Mouse (Mus musculus) stomach, postnatal 0 days (tissue): ENCODE results near the gene Slc25a33. TPM values are rescaled to one million over a fixed set of nuclear protein-coding genes. Genes with fewer than 3 reads are reported as not detected.

Experiments used
- ATAC-seq: fragments of 200-750 bp; cut with Nextera tagmentation; 2 replicates; pipeline ENCODE4 v1.8.0; 2017; ENCODE audit not compliant: low FRiP score, low TSS enrichment
- DNase-seq: peaks from one replicate; pipeline ENCODE4 v3.0.0-alpha.2; 2016; ENCODE audit warnings: low spot score
- H3K27ac ChIP-seq: fragments of 300-500 bp; sonication (generic); replicated peaks from 2 replicates; pipeline ENCODE4 v1.5.1; 2014; ENCODE audit warnings: mild to moderate bottlenecking, control low read depth
- H3K27me3 ChIP-seq: fragments of 300-500 bp; sonication (generic); 2 replicates; pipeline ENCODE4 v1.6.1; 2014; ENCODE audit warnings: low read length; ENCODE audit not compliant: control insufficient read depth, insufficient read depth
- H3K36me3 ChIP-seq: fragments of 300-500 bp; sonication (generic); 2 replicates; pipeline ENCODE4 v1.6.1; 2014; ENCODE audit warnings: low read length, mixed read lengths; ENCODE audit not compliant: control insufficient read depth, insufficient read depth
- H3K4me1 ChIP-seq: fragments of 300-500 bp; sonication (generic); replicated peaks from 2 replicates; pipeline ENCODE4 v1.6.1; 2014; ENCODE audit warnings: antibody characterized with exemption; ENCODE audit not compliant: control insufficient read depth, insufficient read depth
- H3K4me2 ChIP-seq: fragments of 300-500 bp; sonication (generic); replicated peaks from 2 replicates; pipeline ENCODE4 v1.6.1; 2014; ENCODE audit warnings: low read depth, mild to moderate bottlenecking, control low read depth, moderate library complexity
- H3K4me3 ChIP-seq: fragments of 300-500 bp; sonication (generic); 2 replicates; pipeline ENCODE4 v1.5.1; 2014; ENCODE audit warnings: low read depth, low read length, control low read depth
- H3K9ac ChIP-seq: fragments of 300-500 bp; sonication (generic); 2 replicates; pipeline ENCODE4 v1.6.1; 2014; ENCODE audit warnings: mild to moderate bottlenecking, low read length, control low read depth, mixed read lengths
- H3K9me3 ChIP-seq: fragments of 300-500 bp; sonication (generic); 2 replicates; pipeline ENCODE4 v1.6.1; 2016; ENCODE audit warnings: low read length; ENCODE audit not compliant: control insufficient read depth
- CTCF ChIP-seq: IDR thresholded peaks from 2 replicates; pipeline ENCODE4 v1.5.1; 2016; ENCODE audit warnings: antibody characterized with exemption, low read depth, mild to moderate bottlenecking, moderate library complexity
- EP300 ChIP-seq: optimal IDR thresholded peaks from 2 replicates; pipeline ENCODE3; 2016; ENCODE audit warnings: antibody characterized with exemption
- WGBS: fragments of 180-500 bp; shearing (Covaris S2); extraction: QIAGEN DNeasy Blood & Tissue Kit; methylation state at CpG from one replicate; pipeline ENCODE4 v1.1.7; 2014; 5-methylcytosine and 5-hydroxymethylcytosine counted together
- polyA plus RNA-seq: library from polyadenylated mRNA; unstranded; fragments of >200 nt; fragmentation: Nextera tagmentation; extraction: Ambion mirVana; gene quantifications from 2 replicates; pipeline ENCODE4 v1.2.1, GENCODE M21; 2015

Slc25a33 gene
- polyA plus RNA-seq, 1 experiment from 2014 or later, result 21.7 TPM

DNA sequence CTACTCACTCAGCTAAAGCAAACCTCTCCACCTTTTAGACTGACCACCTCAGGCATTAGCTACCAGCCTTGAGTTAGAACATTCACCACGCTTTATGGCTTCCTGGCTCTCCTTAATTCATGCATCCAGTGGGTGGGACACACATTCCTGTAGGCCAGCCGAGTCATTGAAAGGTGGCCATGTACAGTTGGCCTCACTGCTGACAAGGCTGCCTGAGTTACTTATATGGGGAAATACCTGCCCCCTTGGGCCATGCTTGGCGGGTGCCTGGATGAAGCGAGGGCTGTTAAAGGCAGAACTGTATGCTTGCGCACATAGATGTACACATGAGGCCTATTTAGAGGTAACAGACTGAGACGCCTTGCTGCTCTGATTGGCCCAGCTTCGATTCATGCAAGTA lies 33.8 kb downstream of the Slc25a33 start:
- Histone ChIP-seq H3K27ac (no peak overlapping the region), H3K4me2 (no peak overlapping the region), H3K4me1 (peaks cover 6% of the 10 kb centered on the region), H3K4me3 (no peak overlapping the region), H3K36me3 (no peaks in the 10 kb centered on the region), H3K27me3 (no peaks in the 10 kb centered on the region), H3K9ac (no peak overlapping the region), H3K9me3 (no peaks in the 10 kb centered on the region)
- no peak for DNase-seq
- no peak for ATAC-seq
- no peak for TF ChIP-seq CTCF
- TF ChIP-seq EP300, result no peak
- 88% methylated on average over 7 of the region's 7 CpGs for WGBS

- no peak overlapping the region for H3K9ac ChIP-seq
- ATAC-seq, result no peak
- no peak overlapping the region for H3K27ac ChIP-seq
- TF ChIP-seq CTCF, result no peak
- no peaks in the 10 kb centered on the region for H3K36me3 ChIP-seq
- no peak overlapping the region for H3K4me2 ChIP-seq
- H3K4me1 ChIP-seq, result peaks cover 6% of the 10 kb centered on the region
- H3K9me3 ChIP-seq, result no peaks in the 10 kb centered on the region
- 64% methylated on average over 5 of the region's 5 CpGs for WGBS
- no peaks in the 10 kb centered on the region for H3K27me3 ChIP-seq
- DNase-seq, result no peak
- no peak overlapping the region for H3K4me3 ChIP-seq
Observed at GRCm38 (mm10) chr4:149739478-149739877, 34.6 kb downstream of the Slc25a33 start.

DNA sequence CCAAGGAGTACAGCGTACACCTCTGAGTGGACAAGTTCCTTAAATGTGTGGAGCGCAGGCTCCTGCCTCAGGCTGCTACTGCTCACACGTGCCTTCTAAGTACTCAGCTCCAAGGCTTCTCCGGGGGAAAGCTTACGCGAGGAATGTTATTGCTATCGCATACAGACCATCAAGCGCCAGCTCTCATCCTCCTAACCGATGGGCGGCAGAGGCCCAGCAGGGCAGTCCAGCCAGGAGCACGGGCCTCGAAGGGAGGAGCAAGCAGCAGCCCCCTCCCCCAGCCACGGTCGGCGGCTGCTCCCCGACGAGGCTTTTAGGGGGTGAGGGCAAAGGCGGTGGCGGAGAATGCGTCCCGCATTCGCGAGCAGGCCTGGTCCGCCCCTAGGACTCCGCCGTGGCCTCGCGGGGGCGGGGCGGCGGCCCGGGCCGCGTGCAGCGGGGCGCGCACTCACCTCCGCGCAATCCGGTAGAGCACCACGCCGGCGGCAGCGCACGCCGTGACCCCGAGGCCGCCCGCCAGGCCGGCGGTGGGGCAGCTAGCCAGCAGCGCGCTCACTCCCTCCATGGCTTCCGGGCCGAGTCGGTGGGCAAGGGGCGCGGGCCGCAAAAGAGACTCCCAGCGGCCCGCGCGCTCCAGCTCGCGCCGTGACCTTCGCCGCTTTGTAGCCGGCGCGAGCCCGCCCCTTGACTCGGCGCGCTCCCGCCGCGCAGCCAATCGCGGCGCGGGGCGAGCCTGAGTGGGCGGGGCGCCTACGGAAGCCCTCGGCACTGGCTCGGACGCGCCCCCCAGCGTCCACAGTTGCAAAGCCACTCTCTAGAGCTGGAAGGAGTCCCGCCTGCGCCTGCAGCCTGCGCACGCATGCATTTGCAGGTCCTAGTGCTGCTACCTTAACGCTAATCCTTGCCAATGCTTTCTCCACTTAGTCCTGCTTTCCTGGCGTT lies 36.4 kb downstream of the Slc25a33 start, which contains the start of gene Tmem201:
Tmem201 (minus strand) TSS at position 662 of the 942 bp plus-strand sequence.
- 0% methylated on average over 64 of the region's 97 CpGs for WGBS
- DNase-seq, result peak; percentile 95
- ATAC-seq, result peak; percentile 90
- H3K9me3 ChIP-seq, result no peaks in the 10 kb centered on the region
- peak within 1 kb of the TSS; percentile 81 for H3K27ac ChIP-seq
- no peaks in the 10 kb centered on the region for H3K27me3 ChIP-seq
- TF ChIP-seq EP300 (no peak), CTCF (peak; percentile 86)
- H3K9ac ChIP-seq, result peak within 1 kb of the TSS; percentile 82
- peaks cover 6% of the 10 kb centered on the region for H3K4me1 ChIP-seq
- no peaks in the 10 kb centered on the region for H3K36me3 ChIP-seq
- H3K4me2 ChIP-seq, result peak within 1 kb of the TSS; percentile 66
- peak within 1 kb of the TSS; percentile 77 for H3K4me3 ChIP-seq

GRCm38 (mm10) chr4:149736581-149736980 lies 37.5 kb downstream of the Slc25a33 start:
- Histone ChIP-seq H3K9me3 (no peaks in the 10 kb centered on the region), H3K27ac (no peak overlapping the region), H3K36me3 (no peaks in the 10 kb centered on the region), H3K27me3 (no peaks in the 10 kb centered on the region), H3K4me1 (peaks cover 6% of the 10 kb centered on the region), H3K4me3 (peak overlapping the region; percentile 77), H3K4me2 (peak overlapping the region; percentile 66), H3K9ac (peak overlapping the region; percentile 82)
- TF ChIP-seq EP300 (no peak), CTCF (no peak)
- DNase-seq (no peak), ATAC-seq (no peak)
- WGBS, result 19% methylated on average over 4 of the region's 4 CpGs

DNA sequence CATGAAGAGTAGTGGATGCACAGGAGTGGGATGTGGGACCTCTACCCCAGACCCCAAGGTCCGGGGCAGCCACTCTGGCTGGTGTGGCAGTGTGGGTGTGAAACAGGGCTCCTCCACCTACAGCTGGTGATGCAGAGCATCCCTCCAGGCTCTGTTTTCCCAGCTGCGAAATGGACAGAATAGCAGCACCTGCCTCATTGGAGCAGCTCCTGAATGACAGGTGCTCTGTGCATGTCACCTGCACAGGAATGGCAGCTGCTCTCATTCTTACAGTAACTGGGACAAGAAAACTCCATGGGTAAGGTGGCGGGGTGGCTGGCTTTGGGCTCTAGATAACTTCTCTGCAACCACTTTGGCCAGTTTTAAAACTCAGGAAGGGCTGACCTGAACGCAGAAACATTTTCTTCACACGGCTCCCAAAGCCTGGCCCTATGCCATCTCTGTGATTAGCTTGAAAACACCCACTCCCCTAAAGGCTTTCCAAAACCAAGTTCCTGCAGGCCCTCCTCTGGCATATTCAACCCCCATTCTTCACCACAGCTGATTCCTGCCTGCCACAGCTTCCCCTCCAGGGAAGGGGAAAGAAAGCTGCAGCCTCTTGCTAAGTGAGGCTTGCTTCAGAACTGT lies 38.3 kb downstream of the Slc25a33 start:
- no peaks in the 10 kb centered on the region for H3K36me3 ChIP-seq
- TF ChIP-seq EP300 (no peak), CTCF (no peak)
- H3K4me3 ChIP-seq, result no peak overlapping the region
- ATAC-seq (no peak), DNase-seq (no peak)
- WGBS, result 67% methylated on average over 5 of the region's 5 CpGs
- peaks cover 6% of the 10 kb centered on the region for H3K4me1 ChIP-seq
- H3K27me3 ChIP-seq, result no peaks in the 10 kb centered on the region
- no peaks in the 10 kb centered on the region for H3K9me3 ChIP-seq
- H3K4me2 ChIP-seq, result no peak overlapping the region
- no peak overlapping the region for H3K9ac ChIP-seq
- no peak overlapping the region for H3K27ac ChIP-seq
